Mouse (Mus musculus): Measurements from ENCODE around the gene Kif18a. TPM values are rescaled to one million over a fixed set of nuclear protein-coding genes. Genes with fewer than 3 reads are reported as not detected.

Gene Kif18a
- polyA plus RNA-seq, 1 experiment from 2014 or later, result 5.6 TPM

DNA sequence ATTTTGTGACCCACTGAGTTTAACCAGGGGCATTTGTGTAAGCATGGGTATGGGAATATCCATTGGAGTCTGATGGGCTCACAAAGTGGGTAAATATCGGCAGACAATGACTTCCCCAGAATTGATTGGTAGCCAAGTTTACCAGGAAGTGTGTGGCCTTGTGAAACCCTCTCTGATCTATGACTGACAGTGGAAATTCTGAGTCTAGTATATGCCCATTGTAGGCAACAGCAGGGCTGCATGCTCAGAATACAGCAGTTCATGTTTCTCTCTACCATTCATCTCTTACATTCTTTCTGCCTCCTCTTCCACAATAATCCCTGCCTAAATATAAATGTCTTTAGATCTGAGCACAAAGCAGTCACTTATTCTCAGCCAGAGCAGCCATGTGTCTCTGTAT, 103.5 kb downstream of the Kif18a start:
- WGBS, result 76% methylated on average over 1 of the region's 1 CpGs
- Histone ChIP-seq H3K9ac (no peak overlapping the region), H3K4me1 (replicated peaks) (no peaks in the 10 kb centered on the region), H3K9me3 (no peaks in the 10 kb centered on the region), H3K4me3 (no peak overlapping the region), H3K27ac (replicated peaks) (no peak overlapping the region), H3K4me2 (no peak overlapping the region), H3K27me3 (no peaks in the 10 kb centered on the region), H3K36me3 (no peaks in the 10 kb centered on the region)
- no peak for ATAC-seq (ENCODE audit: low FRiP score, low read depth)

GRCm38 (mm10) chr2:109386211-109386610, 105.7 kb downstream of the Kif18a start:
- Histone ChIP-seq H3K9ac (no peak overlapping the region), H3K4me3 (no peak overlapping the region), H3K4me1 (replicated peaks) (no peaks in the 10 kb centered on the region), H3K27ac (replicated peaks) (no peak overlapping the region), H3K27me3 (no peaks in the 10 kb centered on the region), H3K4me2 (no peak overlapping the region), H3K36me3 (no peaks in the 10 kb centered on the region), H3K9me3 (no peaks in the 10 kb centered on the region)
- ATAC-seq (ENCODE audit: low FRiP score, low read depth), result no peak
- WGBS, result 38% methylated on average over 1 of the region's 1 CpGs

DNA sequence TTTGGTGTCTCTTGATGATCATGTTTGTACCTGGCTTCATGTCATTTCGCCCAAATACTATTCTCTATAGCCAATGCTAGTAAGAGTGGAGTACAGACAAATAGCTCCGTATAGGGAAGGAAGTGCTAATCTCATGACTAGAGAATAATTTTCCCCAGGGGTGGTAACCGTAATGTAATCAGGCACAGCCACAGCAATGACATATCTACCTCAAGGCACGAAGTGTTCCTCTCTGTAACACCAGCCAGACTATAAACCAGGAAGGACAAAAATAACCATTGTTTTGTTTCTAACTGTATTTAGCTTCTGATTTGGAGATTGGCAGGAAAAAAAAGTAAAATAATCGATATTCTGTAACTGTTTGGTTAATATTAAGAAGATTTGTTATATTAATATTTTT, 108.2 kb downstream of the Kif18a start:
- Histone ChIP-seq H3K9ac (no peak overlapping the region), H3K4me3 (no peak overlapping the region), H3K27me3 (no peaks in the 10 kb centered on the region), H3K9me3 (no peaks in the 10 kb centered on the region), H3K27ac (replicated peaks) (no peak overlapping the region), H3K4me2 (no peak overlapping the region), H3K4me1 (replicated peaks) (no peaks in the 10 kb centered on the region), H3K36me3 (no peaks in the 10 kb centered on the region)
- ATAC-seq (ENCODE audit: low FRiP score, low read depth), result no peak
- 85% methylated on average over 5 of the region's 5 CpGs for WGBS

DNA sequence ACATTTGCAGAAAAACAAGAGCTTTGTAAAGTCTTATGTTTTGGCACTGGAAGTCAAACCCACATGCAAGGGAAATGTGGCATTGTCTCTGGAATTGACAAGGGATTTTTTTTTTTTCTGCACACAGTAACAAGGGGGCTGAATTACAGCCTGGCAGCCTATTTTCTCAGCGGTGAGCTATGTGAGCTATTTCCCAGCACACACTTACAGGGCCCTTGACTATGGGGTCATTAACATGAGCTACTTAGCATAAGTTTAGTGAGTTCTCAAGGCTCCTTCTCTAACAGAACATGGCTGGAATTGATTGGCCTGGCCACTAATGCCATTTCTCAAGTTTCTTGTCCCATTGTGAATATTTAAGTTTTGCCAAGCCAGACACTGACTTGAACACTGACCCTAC, 109.4 kb downstream of the Kif18a start:
- Histone ChIP-seq H3K9ac (no peak overlapping the region), H3K27me3 (no peaks in the 10 kb centered on the region), H3K4me1 (replicated peaks) (no peaks in the 10 kb centered on the region), H3K4me3 (no peak overlapping the region), H3K36me3 (no peaks in the 10 kb centered on the region), H3K4me2 (no peak overlapping the region), H3K27ac (replicated peaks) (no peak overlapping the region), H3K9me3 (no peaks in the 10 kb centered on the region)
- ATAC-seq (ENCODE audit: low FRiP score, low read depth), result no peak
- 22% methylated on average over 1 of the region's 1 CpGs for WGBS

Other genes with a start within 250 kb of the Kif18a start
- gene Mettl15, start within 50 bp of the Kif18a start, polyA plus RNA-seq (2015; fragmentation: Nextera tagmentation; extraction: Ambion mirVana), result 11.5 and 12.3 TPM in 2 replicates

Measured in hindbrain, embryonic 15.5 days (tissue).